Mouse (Mus musculus) lung, adult 18-20 months (tissue): ENCODE measurements at regions not wholly inside any gene's neighbourhood (a gene's known extent, or its start where the extent isn't known, plus 50 kb on each side); places are given as distances from the start of the nearest gene placed in this dataset.

Source experiments
- DNase-seq, 2 experiments: peaks; one replicate each; pipeline ENCODE4 v3.0.0; 2022; ENCODE audit warnings: mixed read lengths in 2 of 2

DNA sequence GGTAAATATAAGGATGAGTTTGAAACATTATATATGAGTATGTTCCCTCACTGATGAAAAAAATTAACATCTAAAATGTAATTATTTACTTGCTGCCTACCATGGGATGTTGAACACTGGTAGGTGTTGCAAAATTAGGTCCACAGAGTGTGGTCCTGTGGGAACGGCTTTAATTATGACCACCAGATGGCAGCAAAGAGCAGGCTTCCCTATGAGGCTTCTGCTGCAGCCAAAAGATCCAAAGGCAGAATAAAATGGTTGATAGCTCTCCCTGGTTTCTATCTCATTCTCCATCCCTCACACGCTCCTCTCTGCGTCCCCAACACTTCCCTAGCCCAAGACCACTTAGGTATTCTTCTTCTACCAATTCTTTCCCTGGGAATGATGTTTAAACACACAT, 54.6 kb upstream of the Cit start:
- DNase-seq, result peak; percentile 26 to 48
